Mouse (Mus musculus) embryo, embryonic 10.5 days (tissue): ENCODE results near the gene Sgcd.

Experiments
- DNase-seq: peaks from one replicate; pipeline ENCODE4 v3.0.0-alpha.2; 2015; ENCODE audit warnings: low spot score

Sgcd gene

GRCm38 (mm10) chr11:47988697-47989533 lies at the start of gene Sgcd:
Gene Sgcd (minus strand): TSS chr11:47988969.
- DNase-seq, result peak; percentile 66

- no peak for DNase-seq
These were observed 49.3 kb upstream of the Sgcd start for GRCm38 (mm10) chr11:48038051-48038450.

- peak; percentile 52 for DNase-seq
These were observed 24.1 kb upstream of the Sgcd start for GRCm38 (mm10) chr11:48012836-48013235.

GRCm38 (mm10) chr11:47988333-47988696 lies 454 bp downstream of the Sgcd start:
- DNase-seq, result no peak

GRCm38 (mm10) chr11:47987893-47988267 lies 889 bp downstream of the Sgcd start:
- peak; percentile 13 for DNase-seq

- DNase-seq, result no peak
These were observed 1.4 kb downstream of the Sgcd start for GRCm38 (mm10) chr11:47987251-47987892.

GRCm38 (mm10) chr11:47982152-47982551 lies 6.6 kb downstream of the Sgcd start:
- no peak for DNase-seq

GRCm38 (mm10) chr11:47981108-47981507 lies 7.7 kb downstream of the Sgcd start:
- DNase-seq, result no peak

- no peak for DNase-seq
These were observed 35.5 kb downstream of the Sgcd start for GRCm38 (mm10) chr11:47953291-47953690.

GRCm38 (mm10) chr11:47952366-47952765 lies 36.4 kb downstream of the Sgcd start:
- DNase-seq, result no peak

- DNase-seq, result no peak
These were observed 49.0 kb downstream of the Sgcd start for GRCm38 (mm10) chr11:47939795-47940194.

- no peak for DNase-seq
These were observed 71.2 kb downstream of the Sgcd start for GRCm38 (mm10) chr11:47917616-47918015.

- no peak for DNase-seq
These were observed 97.1 kb downstream of the Sgcd start for GRCm38 (mm10) chr11:47891617-47892172.

- DNase-seq, result peak; percentile 50
These were observed 98.5 kb downstream of the Sgcd start for GRCm38 (mm10) chr11:47890315-47890714.

- DNase-seq, result no peak
These were observed 103.5 kb downstream of the Sgcd start for GRCm38 (mm10) chr11:47885310-47885709.

GRCm38 (mm10) chr11:47883545-47883944 lies 105.2 kb downstream of the Sgcd start:
- no peak for DNase-seq

- no peak for DNase-seq
These were observed 112.1 kb downstream of the Sgcd start for GRCm38 (mm10) chr11:47876633-47877170.

GRCm38 (mm10) chr11:47845894-47846293 lies 142.9 kb downstream of the Sgcd start:
- DNase-seq, result peak; percentile 72

- no peak for DNase-seq
These were observed 155.5 kb downstream of the Sgcd start for GRCm38 (mm10) chr11:47833283-47833682.

GRCm38 (mm10) chr11:47810307-47810706 lies 178.5 kb downstream of the Sgcd start:
- no peak for DNase-seq

GRCm38 (mm10) chr11:47804101-47804715 lies 184.6 kb downstream of the Sgcd start:
- no peak for DNase-seq

GRCm38 (mm10) chr11:47777916-47778226 lies 210.9 kb downstream of the Sgcd start:
- DNase-seq, result no peak
